Mouse (Mus musculus): ENCODE data around the gene Cbx5. TPM values are rescaled to one million over a fixed set of nuclear protein-coding genes. Genes with fewer than 3 reads are reported as not detected.
"Not testable (repeated sequence)": the region's sequence is repeated elsewhere in the genome, so short reads cannot be mapped to it uniquely, and the experiment has no call there.

Cbx5 gene
- polyA plus RNA-seq, 1 experiment from 2014 or later = 221 TPM

DNA sequence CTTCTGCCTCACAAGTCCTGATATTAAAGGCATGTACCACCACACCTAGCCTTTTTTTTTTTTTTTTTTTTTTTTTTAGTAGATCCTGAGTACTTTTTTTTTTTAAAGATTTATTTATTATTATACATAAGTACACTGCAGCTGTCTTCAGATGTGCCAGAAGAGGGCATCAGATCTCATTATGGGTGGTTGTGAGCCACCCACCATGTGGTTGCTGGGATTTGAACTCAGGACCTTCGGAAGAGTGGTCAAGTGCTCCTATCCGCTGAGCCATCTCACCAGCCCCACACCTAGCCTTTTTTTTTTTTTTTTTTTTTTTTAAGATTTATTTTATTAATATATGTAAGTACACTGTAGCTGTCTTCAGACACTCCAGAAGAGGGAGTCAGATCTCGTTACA, 36.3 kb upstream of the Cbx5 start:
- not testable (repeated sequence) for H3K36me3 ChIP-seq (ENCODE audit: control insufficient read depth, insufficient read depth, low read length)

DNA sequence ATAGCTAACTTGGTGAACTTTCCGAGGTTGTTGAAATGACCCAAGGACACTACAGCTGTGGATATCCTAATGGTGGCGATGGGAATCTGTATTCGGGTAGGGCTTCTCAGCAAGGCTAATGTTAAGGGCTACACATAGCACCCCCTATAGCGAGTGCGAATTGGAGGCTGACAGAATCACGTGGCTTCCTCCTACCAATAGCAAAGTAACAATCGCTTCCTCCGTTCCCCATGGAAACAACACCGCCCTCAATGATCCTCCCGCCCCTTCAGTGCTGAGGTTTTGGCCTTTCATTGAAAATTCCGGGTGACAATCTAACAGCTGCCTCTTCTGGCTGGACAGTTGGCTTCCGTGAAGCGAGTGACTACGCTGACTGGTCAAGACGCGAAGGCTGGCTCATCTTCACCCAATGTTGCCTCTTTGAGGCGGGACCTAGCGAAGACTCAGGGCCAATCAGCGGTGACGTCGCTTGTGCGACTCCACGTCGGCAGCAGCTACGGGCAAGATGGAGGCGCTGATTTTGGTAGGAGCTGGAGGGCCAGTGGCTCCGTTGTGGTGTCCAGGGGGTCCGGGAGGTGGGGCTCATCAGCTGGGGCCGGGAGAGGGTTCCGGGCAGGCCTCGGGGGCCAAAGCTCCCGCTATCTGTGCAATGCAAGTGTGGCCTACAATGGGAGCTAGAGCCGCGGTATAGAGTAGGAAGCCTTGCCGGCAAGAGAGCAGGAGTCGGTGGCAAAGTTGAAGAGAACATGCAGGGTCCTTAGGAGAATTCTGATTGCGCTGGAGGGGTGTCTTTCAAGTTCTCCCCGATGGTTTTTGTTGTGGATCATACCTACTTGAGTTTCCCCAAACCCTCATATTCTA, 33.0 kb upstream of the Cbx5 start, which contains the start of gene Copz1:
Copz1 (plus strand) TSS at position 296 of the 861 bp plus-strand sequence.
- no peaks in the 10 kb centered on the region for H3K27me3 ChIP-seq (ENCODE audit: control insufficient read depth, insufficient read depth, low read length)
- ATAC-seq (replicated peaks; ENCODE audit: low FRiP score) = peak; percentile 99
- no peaks in the 10 kb centered on the region for H3K9me3 ChIP-seq (ENCODE audit: control insufficient read depth, low read length)
- H3K4me1 ChIP-seq (replicated peaks; ENCODE audit: control insufficient read depth, insufficient read depth, low read length) = 0 out of 2 replicates have a peak, but pooled peaks cover 5% of the 10 kb centered on the region
- peak within 1 kb of the TSS; percentile 85 for H3K4me3 ChIP-seq (ENCODE audit: low read depth, low read length)
- H3K4me2 ChIP-seq (ENCODE audit: low read depth, low read length, severe bottlenecking) = peak within 1 kb of the TSS; percentile 64
- H3K9ac ChIP-seq (ENCODE audit: low read length) = peak within 1 kb of the TSS; percentile 90
- H3K36me3 ChIP-seq (ENCODE audit: control insufficient read depth, insufficient read depth, low read length) = no peaks in the 10 kb centered on the region
- WGBS = under 1% methylated on average over 38 of the region's 38 CpGs
- DNase-seq (ENCODE audit: low spot score) = peak; percentile 96
- no peak within 1 kb of the TSS for H3K27ac ChIP-seq (ENCODE audit: low read depth, low read length)

More for the DNA sequence above, 36.3 kb upstream of the Cbx5 start:
- WGBS = 98% methylated on average over 2 of the region's 3 CpGs
- DNase-seq (ENCODE audit: low spot score); H3K9ac ChIP-seq (ENCODE audit: low read length); ATAC-seq (replicated peaks; ENCODE audit: low FRiP score); H3K4me2 ChIP-seq (ENCODE audit: low read depth, low read length, severe bottlenecking); H3K9me3 ChIP-seq (ENCODE audit: control insufficient read depth, low read length); H3K4me3 ChIP-seq (ENCODE audit: low read depth, low read length); H3K27me3 ChIP-seq (ENCODE audit: control insufficient read depth, insufficient read depth, low read length); H3K27ac ChIP-seq (ENCODE audit: low read depth, low read length); H3K4me1 ChIP-seq (replicated peaks; ENCODE audit: control insufficient read depth, insufficient read depth, low read length): not testable (repeated sequence)

DNA sequence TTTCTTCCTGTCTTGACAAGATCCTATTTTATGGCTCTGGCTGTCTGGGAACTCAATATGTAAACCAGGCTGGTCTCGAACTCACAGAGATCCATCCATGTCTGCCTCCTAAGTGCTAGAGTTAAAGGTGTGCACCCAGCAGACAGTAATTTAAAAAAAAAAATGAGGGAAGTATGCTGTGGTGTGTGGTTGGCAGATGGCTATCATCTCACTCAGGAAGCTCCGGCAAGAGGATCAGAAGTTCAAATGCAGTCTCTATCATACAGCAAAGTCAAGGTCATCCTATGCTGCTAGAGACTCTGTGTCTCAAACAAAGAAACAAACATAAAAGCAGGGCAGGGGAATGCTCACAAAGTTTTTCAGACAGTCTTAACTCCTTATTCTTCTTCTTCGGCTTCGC, 29.3 kb upstream of the Cbx5 start:
- Histone ChIP-seq H3K27ac (ENCODE audit: low read depth, low read length) (no peak overlapping the region), H3K4me3 (ENCODE audit: low read depth, low read length) (no peak overlapping the region), H3K4me1 (replicated peaks; ENCODE audit: control insufficient read depth, insufficient read depth, low read length) (0 out of 2 replicates have a peak, but pooled peaks cover 4% of the 10 kb centered on the region), H3K27me3 (ENCODE audit: control insufficient read depth, insufficient read depth, low read length) (no peaks in the 10 kb centered on the region), H3K9me3 (ENCODE audit: control insufficient read depth, low read length) (no peaks in the 10 kb centered on the region), H3K36me3 (ENCODE audit: control insufficient read depth, insufficient read depth, low read length) (no peaks in the 10 kb centered on the region), H3K9ac (ENCODE audit: low read length) (no peak overlapping the region), H3K4me2 (ENCODE audit: low read depth, low read length, severe bottlenecking) (no peak overlapping the region)
- 90% methylated on average over 4 of the region's 4 CpGs for WGBS
- DNase-seq (ENCODE audit: low spot score) = no peak
- no peak for ATAC-seq (replicated peaks; ENCODE audit: low FRiP score)

DNA sequence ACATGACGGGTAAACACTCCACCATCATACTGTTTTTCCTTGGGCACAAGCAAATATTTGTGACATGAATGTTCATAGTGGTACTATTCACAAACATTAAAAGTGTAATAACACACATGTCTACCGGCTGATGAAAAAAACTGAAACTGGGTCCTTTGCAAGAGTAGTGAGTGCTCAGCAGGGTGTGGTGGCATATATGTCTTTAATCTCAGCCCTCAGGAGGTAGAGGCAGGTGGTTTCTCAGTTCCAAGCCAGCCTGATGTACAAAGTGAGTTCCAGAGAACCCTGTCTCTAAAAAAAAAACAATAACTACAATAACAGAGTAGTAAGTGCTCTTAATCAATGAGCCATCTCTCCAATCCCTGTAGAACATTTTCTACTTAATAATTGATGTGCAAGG, 25.2 kb upstream of the Cbx5 start:
- Histone ChIP-seq H3K9me3 (ENCODE audit: control insufficient read depth, low read length) (no peaks in the 10 kb centered on the region), H3K4me2 (ENCODE audit: low read depth, low read length, severe bottlenecking) (no peak overlapping the region), H3K36me3 (ENCODE audit: control insufficient read depth, insufficient read depth, low read length) (no peaks in the 10 kb centered on the region), H3K9ac (ENCODE audit: low read length) (no peak overlapping the region), H3K27me3 (ENCODE audit: control insufficient read depth, insufficient read depth, low read length) (no peaks in the 10 kb centered on the region), H3K4me1 (replicated peaks; ENCODE audit: control insufficient read depth, insufficient read depth, low read length) (no peaks in the 10 kb centered on the region), H3K4me3 (ENCODE audit: low read depth, low read length) (no peak overlapping the region), H3K27ac (ENCODE audit: low read depth, low read length) (no peak overlapping the region)
- DNase-seq (ENCODE audit: low spot score) (no peak), ATAC-seq (replicated peaks; ENCODE audit: low FRiP score) (no peak)
- 86% methylated on average over 2 of the region's 2 CpGs for WGBS

DNA sequence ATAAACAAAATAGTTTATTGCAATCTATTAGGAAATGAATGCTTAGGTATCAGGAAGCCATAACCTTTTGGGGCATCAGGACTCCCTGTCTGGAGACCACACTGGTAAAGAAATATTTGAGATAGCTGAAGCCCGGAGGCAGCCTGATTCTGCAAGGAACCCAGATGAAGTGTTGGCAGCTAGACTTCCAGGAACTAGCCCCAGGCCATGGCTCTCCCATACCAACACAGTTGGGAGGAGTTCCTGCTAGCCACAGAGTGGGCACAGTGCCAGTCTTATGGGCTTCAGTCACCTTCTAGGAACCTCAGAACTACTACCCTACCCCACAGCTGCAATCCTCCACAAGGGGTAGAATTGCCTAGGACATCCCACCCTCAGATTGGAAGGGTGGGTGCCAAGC, 20.4 kb upstream of the Cbx5 start:
- 81% methylated on average over 1 of the region's 1 CpGs for WGBS
- Histone ChIP-seq H3K9ac (ENCODE audit: low read length) (no peak overlapping the region), H3K4me1 (replicated peaks; ENCODE audit: control insufficient read depth, insufficient read depth, low read length) (peaks cover 5% of the 10 kb centered on the region; the same call in 1 of the 2 replicates), H3K4me3 (ENCODE audit: low read depth, low read length) (no peak overlapping the region), H3K9me3 (ENCODE audit: control insufficient read depth, low read length) (no peaks in the 10 kb centered on the region), H3K4me2 (ENCODE audit: low read depth, low read length, severe bottlenecking) (no peak overlapping the region), H3K36me3 (ENCODE audit: control insufficient read depth, insufficient read depth, low read length) (no peaks in the 10 kb centered on the region), H3K27me3 (ENCODE audit: control insufficient read depth, insufficient read depth, low read length) (peaks cover 2% of the 10 kb centered on the region; the same call in 1 of the 2 replicates), H3K27ac (ENCODE audit: low read depth, low read length) (no peak overlapping the region)
- no peak for DNase-seq (ENCODE audit: low spot score)
- ATAC-seq (replicated peaks; ENCODE audit: low FRiP score) = no peak

DNA sequence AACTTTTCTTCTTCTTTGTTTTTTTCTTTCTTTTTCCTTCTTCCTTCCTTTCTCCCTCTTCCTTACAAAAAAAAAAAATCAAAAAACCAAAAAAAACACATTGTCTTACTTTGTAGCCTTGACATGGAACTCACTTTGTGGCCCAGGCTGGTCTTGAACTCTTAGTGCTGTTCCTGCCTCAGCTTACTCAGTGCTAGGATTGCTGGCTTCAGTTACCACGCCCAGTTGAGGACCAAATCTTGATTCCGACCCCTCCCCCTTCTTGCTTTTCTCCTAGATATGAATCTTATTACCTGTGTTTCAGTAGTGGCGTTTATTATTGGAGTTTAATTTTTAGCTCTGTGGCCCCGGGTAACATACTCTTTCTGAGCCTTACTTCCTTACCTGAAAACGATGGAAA, 19.5 kb upstream of the Cbx5 start:
- no peak overlapping the region for H3K27ac ChIP-seq (ENCODE audit: low read depth, low read length)
- H3K4me2 ChIP-seq (ENCODE audit: low read depth, low read length, severe bottlenecking) = no peak overlapping the region
- H3K9ac ChIP-seq (ENCODE audit: low read length) = no peak overlapping the region
- 88% methylated on average over 5 of the region's 5 CpGs for WGBS
- no peak for DNase-seq (ENCODE audit: low spot score)
- H3K27me3 ChIP-seq (ENCODE audit: control insufficient read depth, insufficient read depth, low read length) = peaks cover 2% of the 10 kb centered on the region; the same call in 1 of the 2 replicates
- H3K9me3 ChIP-seq (ENCODE audit: control insufficient read depth, low read length) = no peaks in the 10 kb centered on the region
- no peak overlapping the region for H3K4me3 ChIP-seq (ENCODE audit: low read depth, low read length)
- ATAC-seq (replicated peaks; ENCODE audit: low FRiP score) = no peak
- peaks cover 7% of the 10 kb centered on the region; the same call in 1 of the 2 replicates for H3K4me1 ChIP-seq (replicated peaks; ENCODE audit: control insufficient read depth, insufficient read depth, low read length)
- H3K36me3 ChIP-seq (ENCODE audit: control insufficient read depth, insufficient read depth, low read length) = no peaks in the 10 kb centered on the region

DNA sequence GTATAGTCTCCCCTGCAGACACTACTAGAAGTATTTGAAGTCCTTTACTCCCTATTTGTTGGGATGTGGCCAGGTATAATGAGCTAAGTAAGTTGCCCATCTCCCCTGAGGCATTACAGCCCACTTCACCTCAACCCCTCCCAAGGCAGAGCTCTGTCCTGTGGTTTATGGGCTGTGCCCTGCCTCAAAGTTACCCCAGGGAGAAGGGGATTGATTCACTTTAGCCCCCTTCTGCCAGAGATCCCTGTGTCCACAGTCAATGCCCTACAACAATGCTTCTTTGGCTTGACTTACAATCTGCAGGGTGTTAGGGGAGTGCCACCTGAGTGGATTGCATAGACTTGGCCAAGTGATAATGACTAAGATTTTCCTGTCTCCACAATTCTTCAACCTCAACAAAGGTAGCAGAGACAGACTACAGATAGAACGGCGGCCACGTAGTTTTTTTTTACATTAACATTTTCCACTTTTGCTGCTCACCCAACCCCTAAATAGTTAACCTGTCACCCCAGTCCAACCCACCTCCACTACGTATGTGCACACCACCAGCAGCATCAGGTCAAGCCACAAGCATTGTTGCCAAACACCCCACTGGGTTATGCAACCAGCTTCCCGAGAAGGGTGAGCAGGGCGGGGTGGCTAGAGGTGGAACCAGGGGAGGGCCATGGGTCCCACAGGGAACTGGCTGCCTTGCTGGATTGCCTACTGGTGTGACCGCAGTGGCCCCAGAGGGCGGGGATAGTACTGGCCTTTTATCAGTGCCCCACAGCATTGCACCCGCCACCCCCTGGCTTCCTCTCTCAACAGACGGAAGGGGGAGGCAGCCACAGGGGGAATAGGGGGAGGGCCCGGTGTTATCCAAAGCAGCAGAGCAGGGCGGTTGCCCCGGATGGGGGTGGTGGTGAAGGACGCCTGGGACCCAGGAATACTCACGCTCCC, 18.4 kb upstream of the Cbx5 start, which contains the start of gene Nfe2:
Nfe2 (minus strand) TSS at position 614 of the 939 bp plus-strand sequence.
- Histone ChIP-seq H3K4me3 (ENCODE audit: low read depth, low read length) (no peak within 1 kb of the TSS), H3K9me3 (ENCODE audit: control insufficient read depth, low read length) (no peaks in the 10 kb centered on the region), H3K27ac (ENCODE audit: low read depth, low read length) (no peak within 1 kb of the TSS), H3K27me3 (ENCODE audit: control insufficient read depth, insufficient read depth, low read length) (peaks cover 2% of the 10 kb centered on the region; the same call in 1 of the 2 replicates), H3K4me1 (replicated peaks; ENCODE audit: control insufficient read depth, insufficient read depth, low read length) (peaks cover 7% of the 10 kb centered on the region; the same call in 1 of the 2 replicates), H3K9ac (ENCODE audit: low read length) (no peak within 1 kb of the TSS), H3K4me2 (ENCODE audit: low read depth, low read length, severe bottlenecking) (0 out of 2 replicates have a peak within 1 kb of the TSS, but pooled peaks have one; percentile 8), H3K36me3 (ENCODE audit: control insufficient read depth, insufficient read depth, low read length) (no peaks in the 10 kb centered on the region)
- DNase-seq (ENCODE audit: low spot score) = peak; percentile 72
- 14% methylated on average over 15 of the region's 15 CpGs for WGBS
- peak; percentile 67; the same call in 1 of the 2 replicates for ATAC-seq (replicated peaks; ENCODE audit: low FRiP score)
